Mouse (Mus musculus) G1E (cell line): ENCODE measurements around the gene Fancf. TPM values are rescaled to one million over a fixed set of nuclear protein-coding genes. Genes with fewer than 3 reads are reported as not detected.
A peak's percentile ranks its signal among the peaks of the same experiment; 100 is the strongest.

Experiments used
- ATAC-seq: 2 replicates; pipeline ENCODE4 v1.8.0; 2016; ENCODE audit warnings: mild to moderate bottlenecking; ENCODE audit not compliant: insufficient number of reproducible peaks, poor library complexity, low FRiP score, severe bottlenecking; ENCODE audit errors: extremely low read depth
- DNase-seq: peaks from one replicate; pipeline ENCODE4 v3.0.0; 2012; ENCODE audit warnings: low spot score
- H3K27me3 ChIP-seq: 2 replicates; pipeline ENCODE4 v1.6.1; 2012; ENCODE audit warnings: mild to moderate bottlenecking, low read length, inconsistent platforms; ENCODE audit not compliant: insufficient read depth
- H3K36me3 ChIP-seq: replicated peaks from 2 replicates; pipeline ENCODE3; 2012; ENCODE audit warnings: mild to moderate bottlenecking, inconsistent platforms
- H3K4me1 ChIP-seq: 2 replicates; pipeline ENCODE4 v1.6.1; 2012; ENCODE audit warnings: low read depth, low read length, inconsistent platforms, mixed read lengths; ENCODE audit not compliant: insufficient read depth
- H3K4me3 ChIP-seq: 2 replicates; pipeline ENCODE4 v1.5.1; 2012; ENCODE audit warnings: low read depth, mild to moderate bottlenecking, inconsistent platforms, low read length, moderate library complexity, mixed read lengths
- H3K9me3 ChIP-seq: replicated peaks from 2 replicates; pipeline ENCODE4 v1.6.1; 2012; ENCODE audit warnings: inconsistent platforms
- CTCF ChIP-seq: IDR thresholded peaks from 2 replicates; pipeline ENCODE4 v1.5.1; 2012; ENCODE audit warnings: low read depth, low read length, inconsistent platforms, mixed read lengths
- GATA1 ChIP-seq: IDR thresholded peaks from 2 replicates; pipeline ENCODE4 v1.6.1; 2012; ENCODE audit warnings: borderline replicate concordance, low read length, inconsistent platforms, mixed read lengths
- GATA2 ChIP-seq: IDR thresholded peaks from 2 replicates; pipeline ENCODE4 v1.6.1; 2012; ENCODE audit warnings: low read depth, low read length, inconsistent platforms, borderline replicate concordance
- POLR2AphosphoS5 ChIP-seq: IDR thresholded peaks from 2 replicates; pipeline ENCODE4 v1.6.1; 2012; ENCODE audit warnings: low read depth, low read length, inconsistent platforms; ENCODE audit not compliant: insufficient replicate concordance
- TAL1 ChIP-seq: conservative IDR thresholded peaks from 2 replicates; pipeline ENCODE4 v1.6.1; 2012; ENCODE audit warnings: low read depth, low read length, inconsistent platforms, mixed read lengths
- polyA plus RNA-seq: library from polyadenylated mRNA; stranded (reverse); fragments of >175 nt; gene quantifications from 2 replicates; pipeline ENCODE4 v1.2.3, GENCODE M21; 2012
- total RNA-seq, 2 experiments: library from RNA; stranded (forward) in 1 of 2; stranded (reverse) in 1 of 2; fragments of 200-1000 nt in 1 of 2; fragments of >200 nt in 1 of 2; fragmentation: Nextera tagmentation in 1 of 2; gene quantifications; 2 replicates each; pipeline ENCODE4 v1.2.3; 2014 to 2017

Gene Fancf
- total and polyA plus RNA-seq, 3 experiments, result 12.6 to 20.4 (median 18.3) TPM

- Histone ChIP-seq H3K9me3 (no peaks in the 10 kb centered on the region), H3K27me3 (no peaks in the 10 kb centered on the region), H3K36me3 (peaks cover 49% of the 10 kb centered on the region), H3K4me3 (peak within 1 kb of the TSS; percentile 88), H3K4me1 (peaks cover 55% of the 10 kb centered on the region)
- no peak for ATAC-seq
- no peak for TF ChIP-seq POLR2AphosphoS5
- peak; percentile 52 for DNase-seq
Observed at GRCm38 (mm10) chr7:51861250-51862096, 594 bp downstream of the Fancf start, which contains the start of gene Gas2. Gas2 (plus strand) TSS chr7:51862015.

GRCm38 (mm10) chr7:51851890-51852507 is 10.1 kb downstream of the Fancf start:
- H3K4me3 ChIP-seq, result no peak overlapping the region
- H3K36me3 ChIP-seq, result peaks cover 52% of the 10 kb centered on the region
- ATAC-seq, result no peak
- TF ChIP-seq POLR2AphosphoS5 (no peak), GATA1 (no peak), CTCF (no peak), TAL1 (no peak), GATA2 (no peak)
- no peaks in the 10 kb centered on the region for H3K9me3 ChIP-seq
- no peak for DNase-seq
- peaks cover 7% of the 10 kb centered on the region for H3K4me1 ChIP-seq
- H3K27me3 ChIP-seq, result no peaks in the 10 kb centered on the region

- Histone ChIP-seq H3K4me1 (peaks cover 7% of the 10 kb centered on the region), H3K27me3 (no peaks in the 10 kb centered on the region), H3K4me3 (no peak overlapping the region), H3K36me3 (peaks cover 46% of the 10 kb centered on the region), H3K9me3 (no peaks in the 10 kb centered on the region)
- DNase-seq (no peak), ATAC-seq (no peak)
- TF ChIP-seq POLR2AphosphoS5, result no peak
- TF ChIP-seq GATA2, result no peak
- no peak for TF ChIP-seq GATA1
- no peak for TF ChIP-seq CTCF
- TF ChIP-seq TAL1, result no peak
Observed at GRCm38 (mm10) chr7:51850877-51851276, 11.2 kb downstream of the Fancf start.

GRCm38 (mm10) chr7:51840515-51840914 is 21.6 kb downstream of the Fancf start:
- Histone ChIP-seq H3K9me3 (no peaks in the 10 kb centered on the region), H3K27me3 (no peaks in the 10 kb centered on the region), H3K36me3 (peaks cover 6% of the 10 kb centered on the region), H3K4me1 (no peaks in the 10 kb centered on the region), H3K4me3 (no peak overlapping the region)
- no peak for TF ChIP-seq GATA1
- ATAC-seq (no peak), DNase-seq (no peak)

- Histone ChIP-seq H3K4me3 (no peak overlapping the region), H3K27me3 (0 out of 2 replicates have a peak, but pooled peaks cover 3% of the 10 kb centered on the region), H3K36me3 (no peaks in the 10 kb centered on the region), H3K9me3 (no peaks in the 10 kb centered on the region), H3K4me1 (no peaks in the 10 kb centered on the region)
- DNase-seq (no peak), ATAC-seq (no peak)
- TF ChIP-seq GATA1 (no peak), POLR2AphosphoS5 (no peak), GATA2 (no peak), CTCF (no peak), TAL1 (no peak)
Observed at GRCm38 (mm10) chr7:51831917-51832316, 30.1 kb downstream of the Fancf start.

- no peak for ATAC-seq
- no peak overlapping the region for H3K4me3 ChIP-seq
- H3K27me3 ChIP-seq, result no peaks in the 10 kb centered on the region
- no peaks in the 10 kb centered on the region for H3K9me3 ChIP-seq
- DNase-seq, result no peak
- 0 out of 2 replicates have a peak, but pooled peaks cover 3% of the 10 kb centered on the region for H3K4me1 ChIP-seq
- no peak for TF ChIP-seq GATA2
- no peak for TF ChIP-seq TAL1
- TF ChIP-seq POLR2AphosphoS5, result no peak
- TF ChIP-seq CTCF, result no peak
- TF ChIP-seq GATA1, result no peak
- no peaks in the 10 kb centered on the region for H3K36me3 ChIP-seq
Observed at GRCm38 (mm10) chr7:51823562-51824338, 38.3 kb downstream of the Fancf start.
